Mouse (Mus musculus): ENCODE measurements around the gene Piwil1. TPM values are rescaled to one million over a fixed set of nuclear protein-coding genes. Genes with fewer than 3 reads are reported as not detected.

Piwil1 gene
- total RNA-seq, 2 experiments from 2014 or later = 0.25 to 0.40 TPM

Other genes starting within 250 kb of the Piwil1 start
- 1 to 10 TPM; 1.4 to 1.8 TPM for gene Fzd10, start 101.7 kb upstream of the Piwil1 start, total RNA-seq (2021)